Mouse (Mus musculus) olfactory bulb, adult 2 months (tissue): ENCODE results near the gene Rabgap1l.

ENCODE experiments used
- CTCF ChIP-seq: fragments of 200-500 bp; IDR thresholded peaks from 2 replicates; pipeline ENCODE4 v1.5.1; 2012; ENCODE audit warnings: low read depth, mild to moderate bottlenecking, low read length, moderate library complexity; ENCODE audit not compliant: insufficient read depth
- POLR2A ChIP-seq: fragments of 200-500 bp; IDR thresholded peaks from 2 replicates; pipeline ENCODE4 v1.6.1; 2012; ENCODE audit warnings: mild to moderate bottlenecking, low read depth, low read length, moderate library complexity; ENCODE audit not compliant: insufficient read depth

- TF ChIP-seq CTCF (no peak), POLR2A (no peak)
Measured at GRCm38 (mm10) chr1:160812428-160812827, 19.4 kb upstream of the Rabgap1l start.
